Mouse (Mus musculus) cerebellum, adult 11-12 months (tissue): ENCODE results near the gene Kdm4a.

Experiments
- DNase-seq: peaks from one replicate; pipeline ENCODE4 v3.0.0; 2022

The Kdm4a gene

DNA sequence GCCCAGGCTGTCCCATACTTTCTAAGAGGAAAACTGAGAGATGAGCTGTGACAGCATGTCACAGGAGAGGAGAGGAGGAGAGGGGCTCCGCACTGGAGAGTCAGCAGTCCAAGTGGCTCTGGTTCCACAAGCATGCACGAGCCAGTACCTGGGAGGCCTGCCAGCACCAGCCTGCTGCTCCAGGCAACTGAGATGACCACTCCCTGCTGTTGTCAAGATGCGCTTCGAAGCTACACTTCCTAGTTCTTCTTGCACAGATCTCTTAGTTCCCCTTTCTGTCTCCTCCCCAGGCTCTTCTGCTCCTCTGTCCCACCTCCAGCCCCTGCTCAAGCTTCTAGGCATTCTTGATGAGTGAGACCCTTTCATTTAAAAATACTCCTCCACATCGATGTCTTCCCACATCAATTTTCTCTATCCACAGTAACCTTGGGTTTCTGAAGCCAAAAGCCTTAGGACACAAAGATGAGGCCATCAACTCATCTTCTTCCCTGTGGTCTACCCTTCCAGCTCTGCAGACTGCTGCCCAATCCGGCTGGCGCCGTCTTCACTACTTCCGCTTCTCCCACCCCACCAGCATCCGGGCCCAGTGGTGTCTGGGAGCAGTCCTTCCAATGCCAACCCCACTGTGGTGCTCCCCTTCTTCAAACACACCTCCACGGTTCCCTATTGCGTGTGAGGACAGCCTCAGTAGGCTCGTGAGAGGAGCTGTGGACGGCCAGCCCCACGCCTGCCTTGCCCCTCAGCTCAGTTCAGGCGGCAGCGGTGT is 27.6 kb downstream of the Kdm4a start:
- DNase-seq = peak; percentile 92

DNA sequence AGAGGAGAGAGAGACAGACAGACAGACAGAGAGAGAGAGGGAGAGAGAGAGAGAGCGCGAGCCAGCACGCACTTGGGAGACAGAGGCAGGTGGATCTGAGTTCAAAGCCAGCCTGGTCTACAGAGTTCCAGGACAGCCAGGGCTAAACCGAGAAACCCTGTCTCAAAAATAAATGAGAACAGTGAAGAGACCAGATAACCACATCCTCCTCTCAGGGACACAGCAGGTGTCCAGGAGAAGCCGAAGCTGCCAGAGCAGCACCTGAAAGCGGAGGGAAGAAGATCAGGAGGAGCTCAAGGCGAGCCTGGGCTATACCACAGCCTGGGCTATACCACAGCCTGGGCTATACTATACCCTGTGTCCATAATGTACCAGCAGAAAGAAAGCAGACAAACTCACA is 29.0 kb downstream of the Kdm4a start:
- peak; percentile 62 for DNase-seq

DNA sequence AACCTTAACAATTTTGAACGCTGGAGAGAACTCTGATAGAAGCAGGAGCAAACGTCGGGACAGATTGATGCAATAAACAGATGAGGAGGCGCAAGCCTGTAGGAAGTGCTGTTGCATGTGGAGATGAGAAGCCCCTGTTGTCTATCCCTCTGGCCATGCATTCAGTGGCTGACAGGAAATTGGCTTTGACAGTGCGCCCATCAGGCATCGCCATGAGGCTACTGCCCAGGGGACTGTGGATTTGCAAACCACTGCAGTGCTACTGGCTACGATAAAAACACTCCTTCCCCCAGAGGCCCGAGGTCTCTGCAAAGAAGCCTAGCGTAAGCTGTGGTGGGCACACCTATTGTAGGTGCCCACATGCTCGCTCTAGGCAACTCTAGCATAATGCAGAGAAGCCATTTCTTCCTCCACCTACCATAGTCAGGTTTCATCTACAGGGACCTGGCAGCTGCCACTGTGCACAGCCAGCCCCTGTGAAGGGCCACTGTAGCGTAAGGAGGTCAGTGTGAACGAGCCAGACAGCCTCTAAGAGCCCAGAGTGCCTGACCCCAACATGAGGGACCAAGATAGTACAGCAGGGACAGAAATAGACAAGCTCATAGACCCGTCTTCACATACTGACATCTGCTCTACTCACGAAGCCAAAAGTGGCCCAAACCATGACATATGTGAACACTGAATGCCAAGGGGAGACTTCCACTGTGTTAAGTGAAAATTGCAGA is 29.7 kb downstream of the Kdm4a start:
- DNase-seq = peak; percentile 91

DNA sequence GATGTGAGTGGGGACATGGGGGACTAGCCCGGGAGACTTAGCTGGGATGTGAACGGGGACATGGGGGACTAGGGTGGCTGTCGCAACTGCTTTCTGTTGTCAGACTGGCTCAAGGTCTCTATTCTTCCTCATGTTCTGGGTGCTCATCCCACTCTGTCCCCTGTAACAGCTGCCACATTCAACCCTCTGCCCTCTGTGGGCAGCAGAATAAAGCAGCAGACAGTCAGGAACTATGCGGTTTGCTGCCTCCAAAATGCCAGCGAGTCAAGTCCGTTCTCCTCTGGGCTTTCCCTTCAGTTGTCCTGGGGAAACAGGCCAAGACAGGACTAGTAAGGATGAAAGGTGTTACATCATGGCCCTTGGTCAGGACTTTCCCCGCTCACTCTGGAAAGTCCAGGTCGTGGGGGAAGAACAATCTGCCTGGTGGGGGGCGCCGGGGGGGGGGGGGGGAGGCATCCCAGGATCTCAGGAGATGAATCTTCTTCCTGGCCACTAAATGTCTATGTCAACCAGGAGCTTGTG is 30.7 kb downstream of the Kdm4a start:
- DNase-seq = no peak

DNA sequence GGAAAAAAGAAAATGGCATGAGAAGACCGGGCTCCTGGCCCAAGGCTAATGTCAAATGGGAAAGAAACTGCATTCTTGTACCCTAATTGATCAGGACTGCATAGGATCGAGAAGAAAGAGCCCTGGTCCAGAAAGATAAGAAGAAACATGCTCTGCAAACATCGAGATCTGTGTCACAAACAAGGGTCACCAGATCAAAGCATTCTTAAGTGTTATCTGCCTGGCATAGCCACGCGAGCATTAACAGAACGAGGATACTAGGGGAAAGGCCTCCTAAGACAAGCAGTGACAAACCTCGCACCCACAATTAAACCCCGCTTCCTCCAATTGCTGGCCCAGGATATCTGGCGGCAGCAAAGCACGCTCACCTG is 31.5 kb downstream of the Kdm4a start:
- no peak for DNase-seq

DNA sequence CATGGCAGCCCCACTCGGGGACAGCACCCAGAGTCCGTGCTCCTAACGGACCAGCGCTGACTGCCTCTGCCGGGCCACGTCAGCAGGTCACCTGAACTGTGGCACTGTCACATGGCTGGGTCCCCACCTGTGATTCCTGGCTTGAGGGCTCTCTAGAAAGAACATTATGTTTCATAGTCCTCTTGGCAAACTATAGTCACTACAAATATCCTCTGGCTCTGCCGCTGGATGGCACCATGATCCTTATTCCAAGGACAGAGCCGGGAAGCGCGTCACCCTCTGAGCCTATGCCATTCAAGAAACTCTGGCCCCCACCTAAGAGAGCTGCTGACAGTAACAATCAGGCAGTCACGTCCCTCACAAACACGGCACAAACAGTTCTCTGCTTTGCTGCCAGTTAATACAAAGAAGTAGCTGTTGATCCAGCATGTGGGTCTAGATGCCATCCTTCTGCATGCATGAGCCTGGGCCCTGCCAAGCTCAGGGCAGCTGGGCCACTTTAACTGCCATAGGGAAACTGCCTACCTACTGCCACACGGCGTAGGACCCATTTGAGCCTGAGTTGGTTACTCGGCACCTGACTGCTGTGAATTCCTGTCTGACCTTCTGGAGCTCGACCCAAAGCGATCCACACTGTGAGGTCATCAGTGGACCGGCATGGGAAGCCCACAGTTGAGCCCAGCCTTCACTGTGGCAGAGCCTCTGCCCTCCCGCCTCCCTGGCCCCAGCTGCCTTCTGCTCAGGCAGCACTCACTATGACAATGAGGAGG is 32.1 kb downstream of the Kdm4a start:
- DNase-seq = peak; percentile 59

DNA sequence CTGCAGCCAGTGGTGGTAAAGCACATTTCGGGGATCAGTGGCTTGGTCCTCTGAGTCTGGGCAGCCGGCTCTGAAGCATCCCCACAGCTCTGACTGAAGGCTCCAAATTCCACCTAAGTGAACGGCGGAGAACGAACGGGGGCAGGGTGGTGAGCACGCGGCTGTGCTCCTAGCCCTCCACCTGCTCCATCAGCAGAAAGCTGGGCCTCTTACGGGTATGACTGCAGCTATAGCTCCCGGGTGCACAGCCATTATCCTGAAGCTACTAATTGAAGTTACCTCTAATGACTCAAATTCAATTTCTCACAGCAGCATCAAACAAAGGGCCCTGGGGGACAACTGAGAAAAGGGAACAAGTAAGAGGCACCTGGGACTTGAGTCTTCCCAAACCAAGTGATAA is 32.8 kb downstream of the Kdm4a start:
- no peak for DNase-seq

DNA sequence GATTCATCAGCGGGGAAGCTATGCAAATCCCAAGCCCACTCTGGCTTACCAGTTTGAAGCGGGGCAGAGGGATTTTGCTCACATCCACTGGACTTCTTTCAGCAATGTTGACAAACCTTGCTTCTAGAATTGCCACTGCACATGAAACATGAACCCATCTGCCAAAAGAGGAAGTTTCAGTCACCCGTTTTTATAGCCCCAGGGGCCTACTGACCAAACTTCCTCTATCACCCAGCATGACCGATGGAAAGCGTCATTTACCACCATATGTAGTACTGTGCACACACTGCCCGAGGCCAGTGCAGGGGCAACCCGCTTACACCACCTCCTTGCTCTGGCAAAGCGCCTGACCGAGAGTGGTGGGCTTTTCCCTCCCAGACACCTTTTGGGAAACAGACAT is 35.5 kb downstream of the Kdm4a start:
- no peak for DNase-seq

DNA sequence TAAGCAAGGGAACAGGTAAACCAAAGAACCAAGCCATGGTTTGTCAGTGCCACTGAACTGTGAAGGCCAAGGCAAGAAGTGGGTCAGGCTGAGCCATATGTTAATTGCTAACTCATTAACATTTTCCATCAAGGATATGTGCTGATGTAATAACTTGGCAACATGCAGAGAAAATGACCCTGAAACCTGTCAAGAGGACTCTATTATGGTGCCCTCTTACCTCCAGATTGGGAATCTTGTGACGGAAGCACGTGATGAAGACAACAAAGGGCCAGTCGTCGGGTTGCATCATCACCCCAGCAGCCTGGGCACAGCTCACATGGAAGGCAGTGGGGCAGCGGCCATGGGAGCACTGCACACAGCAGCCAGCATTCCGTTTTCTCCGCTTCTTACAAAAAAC is 36.2 kb downstream of the Kdm4a start:
- no peak for DNase-seq

DNA sequence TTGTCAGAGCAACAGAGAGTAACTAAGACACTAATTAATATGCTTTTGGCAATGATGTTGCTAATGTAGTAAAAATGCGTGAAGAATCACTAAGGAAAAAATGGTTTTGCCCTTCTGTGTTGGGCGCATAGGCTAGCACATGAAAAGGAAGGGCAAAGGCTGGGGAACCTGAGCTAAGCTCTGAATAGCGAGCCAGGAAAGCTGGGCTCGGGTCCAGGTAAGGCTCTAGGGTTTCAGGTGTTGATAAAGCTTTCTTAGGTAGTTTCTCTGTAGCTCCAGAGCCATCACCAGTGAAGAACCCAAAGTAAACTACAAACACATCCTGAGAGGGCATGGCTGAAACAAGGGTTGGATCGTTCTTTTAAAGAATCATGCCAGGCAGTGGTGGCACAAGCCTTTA is 38.3 kb downstream of the Kdm4a start:
- no peak for DNase-seq

DNA sequence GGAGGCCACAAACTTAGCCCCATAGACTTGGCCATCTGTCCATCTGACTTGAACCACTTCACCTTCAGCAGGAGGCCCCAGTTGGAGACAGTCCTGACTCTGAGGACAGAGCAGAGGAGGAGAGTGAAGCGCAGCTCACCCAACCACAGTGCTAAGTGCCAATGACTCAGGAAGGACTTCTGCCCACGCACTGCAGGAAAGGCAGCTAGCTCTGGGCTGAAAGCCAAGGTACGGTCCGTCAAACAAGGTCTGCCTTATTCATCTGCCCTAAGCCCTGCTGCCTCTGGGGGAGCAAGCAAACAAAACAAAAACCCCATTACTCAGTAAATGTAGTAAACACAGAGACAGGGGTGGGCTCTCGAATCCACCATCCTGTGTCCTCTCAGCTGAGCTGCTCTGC is 41.0 kb downstream of the Kdm4a start:
- peak; percentile 92 for DNase-seq

DNA sequence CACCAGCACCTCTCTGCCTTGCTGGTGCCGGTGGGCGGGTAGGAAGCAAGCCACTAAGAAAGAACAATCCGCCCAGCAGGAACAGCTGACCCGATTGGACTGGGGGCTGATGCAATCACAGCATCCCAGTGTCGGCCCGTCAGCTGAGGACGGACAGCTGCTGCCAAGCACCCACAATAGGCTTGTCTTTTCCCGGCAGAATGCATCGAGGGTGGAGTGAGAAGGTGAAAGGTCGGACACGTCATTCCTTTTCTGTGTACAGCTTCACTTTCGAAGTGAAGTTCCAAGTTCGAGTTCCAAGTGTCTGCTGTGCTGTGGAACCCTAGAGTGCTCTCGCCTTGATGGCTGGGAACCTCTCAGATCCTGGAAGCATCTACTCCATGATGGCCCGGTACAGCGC is 42.0 kb downstream of the Kdm4a start:
- peak; percentile 53 for DNase-seq

DNA sequence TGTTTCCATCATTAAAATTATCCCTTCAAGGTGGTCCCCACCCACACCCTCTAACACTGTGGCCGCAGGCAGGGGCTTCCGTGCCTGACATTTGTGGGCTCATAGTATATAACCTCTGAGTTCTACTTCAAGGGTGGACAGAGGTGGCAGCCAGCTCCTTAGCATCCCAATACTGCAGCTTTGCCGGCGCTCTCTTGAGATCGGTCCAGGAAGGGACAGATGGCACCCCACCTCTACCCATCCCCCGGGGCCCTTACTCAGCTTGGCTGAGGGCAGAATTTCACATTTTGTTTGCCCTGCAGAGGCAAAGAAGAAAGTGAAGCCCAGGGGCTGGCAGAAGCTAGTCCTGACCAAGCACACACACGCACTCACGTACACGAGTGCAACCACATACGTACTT is 42.5 kb downstream of the Kdm4a start:
- peak; percentile 68 for DNase-seq

DNA sequence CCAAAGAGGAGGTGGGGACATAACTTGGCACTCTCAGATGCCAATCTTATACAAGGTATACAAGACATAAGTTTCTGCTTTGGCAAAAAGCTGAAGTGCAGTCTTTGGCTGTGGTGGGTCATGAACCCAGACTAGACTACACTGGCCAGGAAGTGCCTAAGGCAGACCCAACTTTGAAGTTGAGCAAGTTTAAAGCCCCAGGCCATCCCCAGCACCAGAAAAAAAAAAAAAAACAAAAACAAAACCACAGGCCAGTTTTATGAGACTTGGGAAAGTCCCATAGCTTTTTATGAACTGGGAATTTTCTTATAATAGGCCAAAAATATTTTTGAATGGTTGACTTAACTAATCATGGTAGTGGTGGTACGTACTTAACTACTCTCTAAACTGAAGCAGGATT is 44.4 kb downstream of the Kdm4a start:
- no peak for DNase-seq

DNA sequence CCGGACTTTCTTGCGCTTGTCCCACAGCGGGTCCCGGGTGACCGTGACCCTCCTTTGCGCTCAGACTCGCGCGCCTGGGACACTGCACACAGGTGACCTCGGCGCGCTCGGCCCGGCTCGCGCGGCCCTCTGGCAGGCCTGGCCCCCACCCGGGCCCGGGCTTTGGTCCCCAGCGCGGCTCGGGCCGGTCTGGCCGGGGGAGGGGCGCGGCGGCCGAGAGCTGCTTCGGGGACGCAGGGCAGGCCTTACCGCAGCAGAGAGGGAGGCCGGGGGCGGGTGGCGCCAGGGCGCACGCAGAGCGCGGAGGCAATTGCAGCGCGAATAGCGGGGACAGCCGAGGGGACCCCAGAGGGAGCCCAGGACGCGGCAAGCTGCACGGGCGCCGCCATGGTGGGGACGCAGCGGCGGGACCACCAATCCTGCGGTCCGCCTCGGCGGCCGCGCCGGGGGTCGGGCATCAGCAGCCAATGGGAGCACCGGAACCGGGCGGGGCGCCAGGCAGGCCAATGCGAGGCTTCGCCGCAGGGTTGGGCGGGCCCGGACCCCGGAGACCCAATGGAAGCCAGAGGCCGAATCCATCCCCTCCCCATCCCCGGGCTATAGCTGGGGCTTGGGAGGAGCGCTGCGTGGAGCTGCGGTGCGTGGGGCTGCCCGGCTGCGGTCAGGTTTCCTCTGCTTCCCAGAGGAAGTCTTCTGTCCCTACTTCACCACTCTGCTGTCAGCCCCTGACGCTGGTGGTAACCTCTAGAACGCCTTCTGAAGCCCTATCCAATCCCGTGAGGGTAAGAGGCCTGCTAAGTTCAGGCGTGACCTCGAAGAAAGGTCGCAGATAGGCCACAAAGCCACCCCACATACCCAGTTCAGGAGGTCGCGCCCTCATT is 45.1 kb downstream of the Kdm4a start, which contains the start of gene St3gal3:
TSS of gene St3gal3 (minus strand) at position 430 of the 881 bp plus-strand sequence.
- peak; percentile 97 for DNase-seq

DNA sequence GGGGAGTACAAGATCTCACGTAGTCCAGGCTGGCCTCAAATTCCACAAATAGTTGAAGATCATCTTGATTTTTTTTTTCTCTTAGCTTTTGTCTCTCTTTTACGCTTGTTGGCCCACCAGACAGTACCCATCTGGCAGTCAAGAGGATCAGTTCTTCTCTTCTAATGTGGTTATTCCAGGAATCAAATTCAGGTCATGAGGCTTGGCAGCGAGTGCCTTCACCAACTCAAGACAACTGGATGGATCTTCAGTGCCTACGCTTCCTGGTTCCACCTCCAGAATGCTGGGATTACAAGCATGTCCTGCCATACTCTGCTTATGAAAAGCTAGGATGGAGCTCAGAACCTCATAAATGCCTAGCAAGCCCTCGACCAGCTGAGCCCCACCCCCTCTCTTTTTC is 48.5 kb downstream of the Kdm4a start:
- no peak for DNase-seq

DNA sequence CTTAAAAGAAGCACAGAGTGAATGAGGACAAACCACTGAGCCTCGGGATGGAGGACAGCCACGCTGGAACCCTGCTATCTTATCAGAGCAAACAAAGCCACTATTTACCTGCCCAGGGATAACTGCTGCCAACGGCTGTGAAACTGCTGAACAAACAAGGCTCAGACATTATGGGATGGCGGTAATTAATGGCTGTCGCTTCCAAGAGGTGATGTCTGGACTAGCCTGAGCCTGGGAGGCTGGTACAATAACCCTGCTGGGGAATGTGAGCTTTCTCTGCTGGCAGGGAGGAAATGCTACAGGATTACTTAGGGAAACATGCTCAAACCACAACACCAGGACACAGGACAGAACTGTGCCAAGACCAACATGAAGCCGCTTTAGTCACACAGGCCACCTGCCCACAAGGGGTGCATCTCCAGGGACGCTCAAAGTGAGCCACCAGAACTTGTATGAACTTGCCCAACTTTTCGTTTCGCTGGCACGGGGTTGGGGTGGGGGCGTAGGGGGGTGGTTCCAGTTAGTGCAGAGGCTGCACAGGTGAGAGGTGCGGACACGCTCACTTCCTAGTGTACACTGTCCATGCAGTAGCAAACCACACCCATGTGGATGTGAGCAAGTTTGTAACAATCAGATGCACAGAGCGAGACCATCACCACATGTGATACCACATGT is 56.7 kb downstream of the Kdm4a start:
- no peak for DNase-seq

DNA sequence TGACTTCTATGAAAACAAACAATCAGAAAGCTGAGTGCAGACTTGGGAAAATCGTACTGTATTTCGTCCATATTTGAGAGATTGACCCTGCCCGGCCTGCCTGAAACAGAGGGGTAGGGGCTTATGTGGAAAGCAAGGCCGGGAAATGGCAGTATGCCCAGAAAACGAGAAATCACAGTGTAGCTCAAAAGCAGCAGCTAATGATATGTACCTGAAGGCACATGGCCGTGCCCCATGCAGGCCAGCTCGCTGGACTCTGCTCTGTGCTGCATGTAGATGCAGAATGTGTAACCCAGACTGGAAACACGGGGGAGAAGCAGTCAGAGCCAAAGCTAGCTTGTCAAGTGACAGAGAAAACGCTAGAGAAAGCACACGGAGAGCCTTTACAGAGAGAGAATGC is 57.8 kb downstream of the Kdm4a start:
- DNase-seq = no peak

DNA sequence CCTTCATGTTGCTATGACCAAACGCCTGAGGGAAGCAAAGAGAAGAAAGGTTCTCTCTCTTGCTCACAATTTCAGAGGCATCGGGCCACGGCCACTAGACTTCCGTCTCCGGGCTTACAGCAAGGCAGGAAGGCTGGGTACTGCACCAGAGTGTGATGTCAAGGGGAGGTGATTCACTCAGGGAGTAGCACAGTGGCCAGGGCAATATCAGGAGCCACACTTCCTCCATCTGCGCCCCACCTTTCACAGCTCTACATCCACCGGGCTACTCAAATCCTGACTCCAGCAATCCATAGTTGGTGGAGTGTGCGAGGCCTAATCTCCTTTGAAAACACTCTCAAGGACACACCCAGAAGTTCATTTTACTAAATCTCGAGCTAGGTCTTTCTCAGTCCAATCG is 62.3 kb downstream of the Kdm4a start:
- no peak for DNase-seq

DNA sequence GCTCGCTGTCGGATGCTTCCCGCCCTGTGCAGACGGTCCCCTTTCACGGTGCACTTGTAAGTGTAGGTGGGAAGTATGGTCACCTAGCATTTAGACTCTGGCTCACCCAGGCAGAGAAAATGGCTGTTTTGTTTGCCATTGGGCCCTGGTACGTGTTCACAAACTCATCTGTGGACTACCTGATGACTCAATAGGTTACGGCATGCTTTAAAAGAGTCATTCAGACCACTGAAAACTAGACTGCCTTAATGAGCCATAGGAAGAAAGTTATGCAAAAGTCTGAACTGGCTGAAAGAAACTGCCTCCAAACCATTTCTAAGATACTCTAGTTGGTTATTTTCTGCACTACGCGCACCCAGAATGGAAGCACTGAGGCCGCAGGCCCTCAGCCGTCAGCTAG is 63.7 kb downstream of the Kdm4a start:
- DNase-seq = no peak

DNA sequence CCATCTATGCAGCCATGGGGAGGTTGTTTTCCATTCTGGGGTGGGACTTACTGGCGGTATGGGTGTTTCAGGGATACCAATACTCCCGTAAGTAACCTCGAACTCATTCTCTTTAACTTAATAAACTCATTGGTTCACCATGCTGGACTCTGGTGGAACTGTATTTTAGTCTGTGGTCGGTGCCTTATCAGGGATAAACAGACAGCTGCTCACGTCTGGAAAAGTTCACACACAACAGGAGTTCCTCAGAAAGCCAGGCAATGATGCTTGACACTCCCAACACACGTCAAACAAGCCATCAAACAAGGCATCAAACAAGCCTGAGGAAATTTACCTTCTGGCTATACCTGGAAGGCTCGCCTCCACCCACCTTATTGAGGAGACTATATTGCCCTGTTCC is 64.7 kb downstream of the Kdm4a start:
- DNase-seq = no peak

DNA sequence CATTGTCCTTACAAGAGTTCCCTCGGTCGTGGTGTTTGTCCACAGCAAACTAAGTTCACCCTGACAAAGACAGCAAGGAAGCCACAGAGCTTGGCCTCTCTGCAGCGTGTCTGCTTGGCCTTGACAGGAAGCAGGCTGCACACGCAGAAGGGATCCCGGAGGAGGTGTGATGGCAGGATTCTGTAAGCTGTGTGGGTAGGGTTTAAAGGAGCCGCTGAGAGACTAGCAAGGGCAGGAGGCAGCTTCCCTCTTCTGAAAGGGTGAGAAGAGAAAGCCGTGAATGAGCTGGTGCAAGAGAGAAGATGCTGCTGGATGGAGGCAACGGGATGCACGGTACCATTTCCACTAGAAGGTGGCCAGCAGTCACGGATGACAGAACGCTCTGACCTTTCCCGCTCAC is 67.2 kb downstream of the Kdm4a start:
- DNase-seq = no peak
